Mouse (Mus musculus) granulocyte monocyte progenitor cell, adult 5-6 weeks (primary cell): ENCODE results near the gene Aox2. TPM values are rescaled to one million over a fixed set of nuclear protein-coding genes. Genes with fewer than 3 reads are reported as not detected.
A peak's percentile ranks its signal among the peaks of the same experiment; 100 is the strongest.
"Not testable (repeated sequence)": the region's sequence is repeated elsewhere in the genome, so short reads cannot be mapped to it uniquely, and the experiment has no call there.

Experiments
- ATAC-seq: replicated peaks from 2 replicates; pipeline ENCODE4 v1.8.0; 2016; ENCODE audit warnings: mild to moderate bottlenecking, moderate TSS enrichment, inconsistent platforms; ENCODE audit not compliant: poor library complexity, severe bottlenecking
- total RNA-seq, 2 experiments: library from RNA; stranded (forward) in 1 of 2; stranded (reverse) in 1 of 2; fragments of 200-712, 200-1000 nt in 1 of 2; fragments of >200 nt in 1 of 2; fragmentation: Nextera tagmentation in 1 of 2; gene quantifications; 2 replicates each; pipeline ENCODE4 v1.2.3; 2014 to 2017

Gene Aox2
- total RNA-seq, 2 experiments from 2014 or later, result not detected

- no peak for ATAC-seq
Observed at GRCm38 (mm10) chr1:58339901-58340300, 61.8 kb downstream of the Aox2 start.

DNA sequence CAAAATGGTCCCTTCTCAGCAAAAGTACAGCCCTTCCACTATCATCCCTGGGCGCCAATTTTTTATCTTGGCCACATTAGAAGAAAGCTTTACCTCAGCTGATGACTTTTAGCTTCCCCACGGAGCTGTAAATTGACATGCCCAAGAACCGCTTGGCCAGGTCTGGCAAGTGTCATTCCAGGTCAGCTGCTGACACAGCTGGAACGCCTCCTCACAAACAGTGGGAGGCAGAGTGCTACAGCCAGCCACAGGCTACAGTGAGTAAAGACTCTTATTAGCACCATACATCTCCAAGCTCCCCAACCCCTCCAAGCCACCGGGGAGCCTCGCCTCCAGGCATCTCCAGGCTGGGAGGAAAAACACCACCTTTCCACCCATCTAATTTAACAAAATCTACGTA, 63.5 kb downstream of the Aox2 start:
- no peak for ATAC-seq

GRCm38 (mm10) chr1:58343861-58344260, 65.7 kb downstream of the Aox2 start:
- peak; percentile 36 for ATAC-seq

GRCm38 (mm10) chr1:58344570-58344969, 66.4 kb downstream of the Aox2 start:
- no peak for ATAC-seq

GRCm38 (mm10) chr1:58346159-58346558, 68.0 kb downstream of the Aox2 start:
- no peak for ATAC-seq

DNA sequence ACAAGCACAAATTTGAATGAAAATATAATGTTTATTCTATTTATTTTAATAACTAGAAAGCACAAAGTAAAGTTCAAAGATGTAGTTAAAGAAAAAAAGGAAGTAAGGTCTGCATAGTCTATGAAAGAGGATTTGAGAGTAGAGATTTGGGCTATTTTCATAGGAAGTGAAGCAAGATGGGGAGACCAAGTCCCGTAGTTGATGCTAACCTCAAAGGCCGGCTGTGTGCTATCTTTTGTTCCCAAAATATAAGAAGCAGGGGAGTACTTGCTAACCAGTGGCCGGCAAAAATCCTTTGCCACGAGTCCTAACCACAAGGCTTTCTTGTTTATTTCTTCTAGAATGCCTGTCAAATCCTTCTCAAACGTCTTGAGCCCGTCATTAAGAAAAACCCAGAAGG, 70.6 kb downstream of the Aox2 start:
- peak; percentile 91 for ATAC-seq

DNA sequence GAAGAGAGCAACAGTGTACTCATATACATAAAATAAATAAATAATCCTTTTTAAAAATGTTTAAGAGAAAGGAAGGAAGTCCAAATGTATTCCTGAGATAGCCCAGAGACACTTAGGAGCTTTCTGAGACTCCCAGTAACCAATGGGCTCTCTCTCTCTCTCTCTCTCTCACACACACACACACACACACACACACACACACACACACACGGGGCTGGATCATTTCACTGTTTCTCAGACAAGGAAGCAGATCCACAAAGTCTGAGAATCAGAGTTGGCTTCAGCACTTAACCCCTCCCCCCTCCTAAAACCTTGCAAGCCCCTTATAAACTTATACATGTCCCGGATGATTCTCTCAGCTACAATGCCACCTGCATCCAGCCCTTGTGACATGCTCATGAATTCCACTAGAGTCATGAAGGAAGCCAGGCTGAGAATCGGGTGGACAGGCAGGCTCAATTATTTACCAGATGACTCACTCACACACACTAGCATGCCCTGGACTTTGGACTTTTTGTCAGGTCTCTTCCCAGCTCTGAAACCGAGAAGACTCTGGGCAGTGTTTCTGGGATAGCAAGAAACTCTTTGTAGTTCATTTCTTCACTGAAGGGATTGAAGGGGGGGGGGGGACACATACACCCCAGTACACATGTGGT, 75.2 kb downstream of the Aox2 start:
- ATAC-seq, result no peak

DNA sequence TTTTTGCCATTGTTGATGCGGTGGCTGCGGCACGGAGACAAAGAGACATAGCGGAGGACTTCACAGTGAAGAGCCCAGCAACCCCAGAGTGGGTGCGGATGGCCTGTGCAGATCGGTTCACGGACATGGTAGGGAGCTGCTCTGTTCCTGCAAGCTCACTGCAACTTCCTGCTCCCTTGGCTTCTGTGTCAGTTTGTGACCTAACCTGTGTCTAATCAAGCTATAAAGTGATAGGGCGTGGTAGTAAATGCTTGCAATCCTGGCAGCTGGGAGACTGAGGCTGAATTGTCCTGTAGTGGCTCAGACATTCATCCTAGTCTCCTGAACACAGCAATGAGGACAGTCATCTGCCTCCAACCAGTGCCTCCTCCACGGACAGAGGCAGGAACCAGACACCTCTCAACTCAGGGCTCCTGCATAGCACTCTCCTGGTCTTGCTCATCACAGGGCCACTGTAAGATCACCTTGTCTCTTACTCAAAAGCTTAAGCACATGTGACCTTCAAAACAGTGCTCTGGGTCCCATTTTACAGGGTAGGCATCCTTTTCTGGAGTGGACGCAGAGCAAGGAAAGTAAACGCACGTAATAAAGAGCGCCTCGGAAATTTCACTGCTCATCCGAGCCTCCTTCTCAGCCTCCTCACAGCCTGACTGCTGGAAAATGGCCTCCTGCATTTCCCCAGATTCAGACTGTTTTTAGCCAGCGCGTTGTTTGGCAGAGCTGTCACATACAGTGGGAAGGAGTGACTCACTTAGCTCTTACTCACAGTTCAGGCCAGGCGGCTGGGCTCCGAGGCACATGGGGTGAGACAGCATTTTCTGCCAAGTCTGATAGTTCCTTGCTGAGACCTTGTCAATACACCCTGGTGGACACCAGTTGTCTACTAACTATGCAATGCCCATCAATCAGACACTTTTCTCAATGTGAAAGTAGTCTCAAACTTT, 81.1 kb downstream of the Aox2 start:
- peak; percentile 86 for ATAC-seq

DNA sequence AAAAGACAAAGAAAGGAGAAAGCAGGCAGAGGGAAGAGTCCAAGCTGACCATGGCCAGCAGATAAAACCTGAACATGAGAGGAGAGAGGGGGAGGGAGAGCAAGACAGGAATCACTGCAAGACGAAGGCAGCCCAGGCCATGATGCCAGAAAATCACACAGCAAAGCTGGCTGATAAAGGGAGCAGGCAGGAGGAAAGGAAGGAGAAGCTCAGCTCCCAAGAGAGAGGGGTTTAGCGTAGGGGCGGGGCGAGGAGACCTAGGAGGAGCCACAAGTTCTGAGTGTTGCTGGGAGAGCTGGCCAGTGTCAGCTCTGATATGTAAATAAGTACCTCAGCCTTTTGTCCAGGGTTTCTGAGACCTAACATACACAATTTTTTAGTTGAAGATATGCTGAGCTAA, 84.2 kb downstream of the Aox2 start:
- ATAC-seq, result no peak

GRCm38 (mm10) chr1:58364551-58364950, 86.4 kb downstream of the Aox2 start:
- no peak for ATAC-seq

DNA sequence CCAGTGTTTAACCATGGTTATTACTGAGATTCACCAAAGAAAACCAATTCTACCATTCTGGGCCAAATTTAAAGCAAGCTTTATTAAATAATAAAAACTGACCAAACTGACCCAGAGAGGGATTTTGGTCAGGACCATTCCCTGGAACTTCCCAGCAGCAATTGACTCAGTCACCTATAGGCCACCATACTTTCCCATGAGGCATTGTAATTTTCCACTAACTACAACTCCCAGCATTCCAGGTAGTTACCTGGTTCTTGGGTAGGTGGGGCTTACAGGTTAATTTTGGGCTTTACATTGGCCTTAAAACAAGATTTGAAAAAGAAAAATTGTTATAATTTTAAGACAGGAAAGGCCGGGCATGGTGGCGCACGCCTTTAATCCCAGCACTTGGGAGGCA, 87.7 kb downstream of the Aox2 start:
- no peak for ATAC-seq

DNA sequence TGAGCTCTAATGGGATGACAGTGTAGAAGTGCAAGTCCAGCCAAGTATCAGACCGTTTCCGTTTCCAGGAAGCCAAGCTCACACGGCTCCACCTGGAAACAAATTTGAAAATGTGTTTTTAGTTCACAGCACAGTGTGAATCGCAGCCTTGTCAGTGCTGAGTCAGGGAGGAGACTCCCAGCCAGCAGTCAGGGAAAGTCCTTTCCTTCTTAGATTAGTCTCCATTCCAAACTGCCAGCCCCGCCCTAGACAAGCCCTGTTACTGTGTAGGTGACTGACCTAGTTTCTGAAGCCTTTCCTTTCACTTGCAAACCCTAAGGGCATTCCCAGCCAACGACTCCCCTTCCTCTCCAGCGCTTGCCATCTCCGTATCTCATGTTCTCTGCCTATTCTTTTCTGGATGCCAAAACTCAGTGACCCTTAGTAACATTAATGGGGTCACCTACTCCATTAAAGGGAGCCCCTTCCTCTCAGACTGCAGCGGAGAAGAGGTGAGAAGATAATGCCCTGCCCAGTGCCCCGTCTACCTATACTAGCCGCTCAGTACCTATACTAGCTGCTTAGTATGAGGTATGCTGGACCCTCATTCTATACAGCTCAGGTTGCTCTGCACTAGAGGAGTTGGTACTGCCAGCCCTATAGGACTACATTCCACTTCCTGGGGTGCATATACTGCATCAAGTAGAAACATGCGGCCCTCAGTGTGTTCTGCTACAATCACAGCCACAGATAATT, 88.8 kb downstream of the Aox2 start:
- no peak; the same call in 1 of the 2 replicates for ATAC-seq

DNA sequence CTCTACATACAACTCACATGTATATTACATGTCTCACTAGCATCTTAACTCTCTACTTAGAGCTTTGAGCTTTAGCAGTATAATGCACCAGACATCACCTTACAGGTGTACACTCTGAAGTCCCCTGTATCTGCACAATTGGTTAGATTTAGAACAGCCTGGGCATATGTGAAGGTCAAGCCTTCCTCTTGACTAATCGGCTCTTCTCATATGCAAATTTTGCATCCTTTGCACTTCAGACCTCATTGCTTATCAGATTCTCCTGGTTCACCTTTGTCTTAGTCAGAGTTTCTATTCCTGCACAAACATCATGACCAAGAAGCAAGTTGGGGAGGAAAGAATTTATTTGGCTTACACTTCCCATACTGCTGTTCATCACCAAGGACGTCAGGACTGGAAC, 91.6 kb downstream of the Aox2 start:
- ATAC-seq, result no peak

- not testable (repeated sequence) for ATAC-seq
Observed at GRCm38 (mm10) chr1:58374266-58374665, 96.1 kb downstream of the Aox2 start.

DNA sequence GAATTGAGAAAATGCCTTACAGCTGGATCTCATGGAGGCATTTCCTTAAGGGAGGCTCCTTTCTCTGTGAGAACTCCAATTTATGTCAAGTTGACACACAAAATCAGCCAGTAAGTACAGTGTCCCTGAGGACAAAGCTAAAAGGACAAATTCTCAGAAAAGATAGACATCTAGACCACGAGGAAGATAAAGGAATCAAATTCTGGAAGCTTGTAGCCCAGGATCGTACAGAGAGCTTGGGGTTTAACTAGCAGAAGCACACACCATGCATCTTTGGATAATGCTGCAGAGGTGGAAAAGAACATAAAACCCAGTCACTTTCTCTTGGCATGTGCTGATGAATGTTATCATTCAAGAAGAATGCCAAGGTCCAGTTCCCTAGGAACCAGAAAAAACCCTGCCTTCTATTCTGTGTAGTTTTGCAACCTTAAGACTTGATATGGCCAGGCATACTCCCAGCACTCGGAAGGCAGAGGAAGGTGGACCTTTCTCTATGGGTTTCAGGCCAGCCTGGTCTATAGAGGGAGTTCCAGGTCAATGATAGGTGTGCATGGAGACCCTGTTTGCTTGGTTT, 97.5 kb downstream of the Aox2 start:
- no peak for ATAC-seq

- ATAC-seq, result no peak
Observed at GRCm38 (mm10) chr1:58382586-58383281, 104.6 kb downstream of the Aox2 start.

GRCm38 (mm10) chr1:58391421-58392267, 113.5 kb downstream of the Aox2 start:
- no peak for ATAC-seq

DNA sequence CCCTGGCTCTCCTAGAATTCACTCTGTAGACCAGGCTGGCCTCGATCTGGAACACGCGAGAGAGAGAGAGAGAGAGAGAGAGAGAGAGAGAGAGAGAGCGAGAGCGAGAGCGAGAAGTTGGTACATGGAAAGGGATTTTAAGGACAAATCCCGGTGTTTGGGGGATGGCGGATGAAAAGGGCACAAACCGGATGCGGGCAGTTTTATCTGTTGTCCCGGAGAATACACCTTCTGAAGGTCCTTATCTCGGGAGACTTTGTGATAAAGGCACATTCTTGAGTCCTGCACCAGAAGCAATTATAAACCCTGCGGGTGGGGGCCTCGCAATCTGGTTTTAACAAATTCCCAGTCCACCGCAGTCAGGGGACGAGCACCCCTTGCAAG, 114.1 kb downstream of the Aox2 start:
- ATAC-seq, result 0 out of 2 replicates have a peak, but pooled peaks have one; percentile 0

DNA sequence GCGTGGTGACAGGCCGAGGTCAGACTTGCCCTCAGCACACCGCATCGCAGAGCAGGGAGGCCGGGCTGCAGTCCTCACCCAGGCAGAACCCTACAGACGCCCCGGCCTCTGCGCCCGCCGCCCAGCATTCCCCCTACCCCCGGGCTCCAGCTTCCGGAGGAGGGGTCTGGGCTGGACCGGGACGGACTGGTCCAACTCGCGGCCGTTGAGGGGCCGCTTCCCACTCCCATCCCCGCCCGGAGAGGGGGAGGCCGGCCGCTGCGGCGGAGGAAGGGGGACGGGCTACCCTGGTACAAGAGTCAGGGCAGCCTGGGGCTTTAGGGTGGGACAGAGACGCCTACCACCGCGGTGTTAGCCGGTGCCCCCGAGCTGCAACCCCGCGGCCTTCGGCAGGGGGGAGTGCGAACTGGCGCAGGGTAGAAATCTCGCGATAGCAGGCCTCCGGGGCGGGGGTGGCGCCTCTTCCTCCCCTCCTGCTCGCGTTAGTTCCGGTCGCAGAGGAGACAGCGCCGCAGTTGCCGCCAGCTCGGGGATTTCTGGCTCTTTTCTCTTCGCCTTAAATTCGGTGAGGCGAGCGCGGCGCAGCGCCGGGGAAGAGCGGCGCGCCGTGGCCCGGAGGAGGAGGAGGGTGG, 114.6 kb downstream of the Aox2 start, which contains the start of gene Bzw1:
TSS of gene Bzw1 (plus strand) at position 247 of the 632 bp plus-strand sequence.
- ATAC-seq, result peak; percentile 83
